ENCODE assay signal across 19 mouse cellular contexts in genomic region chr9:113158080-113158479, GRCm38 (mm10).
DNase-seq lines count a peak whose midpoint lies in the region; ATAC-seq and TF ChIP-seq lines count a peak whose summit lies in the region.
"Had no signal": no experiment of that assay in that cellular context is flagged by ENCODE, and none has a peak within 500 bp of the region (broad histone marks: within the 10 kb centered on the region; RNA-seq: fewer than 3 reads in every experiment).

No protein-coding gene starts in this region.

- no peak overlapping the region for H3K9ac ChIP-seq in midbrain, embryonic 14.5 days (replicated peaks; ENCODE audit: low read length)
- no peak overlapping the region for H3K9ac ChIP-seq in forebrain, postnatal 0 days
- no peak overlapping the region for H3K9ac ChIP-seq in limb, embryonic 14.5 days (ENCODE audit: low read depth, low read length, severe bottlenecking)
- H3K9ac ChIP-seq: embryonic facial prominence, embryonic 12.5 days had no signal

- H3K4me3 ChIP-seq in heart, embryonic 10.5 days = no peak overlapping the region
- H3K4me3 ChIP-seq in midbrain, embryonic 14.5 days (replicated peaks; ENCODE audit: low read depth, low read length) = no peak overlapping the region
- H3K4me3 ChIP-seq in midbrain, embryonic 10.5 days = no peak overlapping the region
- no peak overlapping the region for H3K4me3 ChIP-seq in forebrain, postnatal 0 days (ENCODE audit: low read depth, low read length)
- H3K4me3 ChIP-seq in limb, embryonic 14.5 days (replicated peaks; ENCODE audit: low read length) = no peak overlapping the region
- H3K4me3 ChIP-seq: embryonic facial prominence, embryonic 12.5 days; erythroblast, embryonic 14.5 days; megakaryocyte, embryonic 14.5 days had no signal

- intact Hi-C loops in heart, postnatal 14 days (cut with DNase I) = no loop called here

- WGBS in heart, embryonic 10.5 days = 81% methylated on average over 6 of the region's 6 CpGs
- WGBS in midbrain, embryonic 14.5 days = 89% methylated on average over 6 of the region's 6 CpGs
- 77% methylated on average over 6 of the region's 6 CpGs for WGBS in midbrain, embryonic 10.5 days
- 65% methylated on average over 6 of the region's 6 CpGs for WGBS in forebrain, postnatal 0 days
- WGBS in limb, embryonic 14.5 days = 38% methylated on average over 6 of the region's 6 CpGs

- no peaks in the 10 kb centered on the region for H3K27me3 ChIP-seq in heart, embryonic 10.5 days (ENCODE audit: insufficient read depth, poor library complexity, severe bottlenecking)
- no peaks in the 10 kb centered on the region for H3K27me3 ChIP-seq in midbrain, embryonic 14.5 days (ENCODE audit: control insufficient read depth, insufficient read depth, low read length)
- no peaks in the 10 kb centered on the region for H3K27me3 ChIP-seq in midbrain, embryonic 10.5 days (ENCODE audit: low read depth, poor library complexity, severe bottlenecking)
- H3K27me3 ChIP-seq in forebrain, postnatal 0 days (ENCODE audit: insufficient read depth, low read length) = no peaks in the 10 kb centered on the region
- H3K27me3 ChIP-seq in limb, embryonic 14.5 days (ENCODE audit: control insufficient read depth, insufficient read depth, low read length) = no peaks in the 10 kb centered on the region
- H3K27me3 ChIP-seq: embryonic facial prominence, embryonic 12.5 days; megakaryocyte, embryonic 14.5 days had no signal

- H3K36me3 ChIP-seq in heart, embryonic 10.5 days = no peaks in the 10 kb centered on the region
- H3K36me3 ChIP-seq in midbrain, embryonic 14.5 days (ENCODE audit: control insufficient read depth, insufficient read depth, low read length) = no peaks in the 10 kb centered on the region
- no peaks in the 10 kb centered on the region for H3K36me3 ChIP-seq in midbrain, embryonic 10.5 days
- H3K36me3 ChIP-seq in forebrain, postnatal 0 days (ENCODE audit: insufficient read depth) = no peaks in the 10 kb centered on the region
- no peaks in the 10 kb centered on the region for H3K36me3 ChIP-seq in limb, embryonic 14.5 days (ENCODE audit: control insufficient read depth, insufficient read depth, low read length)
- H3K36me3 ChIP-seq: embryonic facial prominence, embryonic 12.5 days had no signal

- H3K9me3 ChIP-seq in heart, embryonic 10.5 days = no peaks in the 10 kb centered on the region
- H3K9me3 ChIP-seq in midbrain, embryonic 14.5 days (ENCODE audit: control insufficient read depth, low read length) = no peaks in the 10 kb centered on the region
- H3K9me3 ChIP-seq in midbrain, embryonic 10.5 days (replicated peaks) = no peaks in the 10 kb centered on the region
- H3K9me3 ChIP-seq in forebrain, postnatal 0 days (ENCODE audit: low read length) = no peaks in the 10 kb centered on the region
- H3K9me3 ChIP-seq in limb, embryonic 14.5 days (ENCODE audit: control insufficient read depth, low read length) = no peaks in the 10 kb centered on the region
- H3K9me3 ChIP-seq: embryonic facial prominence, embryonic 12.5 days had no signal

- ATAC-seq in midbrain, embryonic 14.5 days (ENCODE audit: low FRiP score, low TSS enrichment) = no peak
- no peak for ATAC-seq in forebrain, postnatal 0 days
- no peak for ATAC-seq in limb, embryonic 14.5 days (ENCODE audit: low FRiP score, low read depth)
- ATAC-seq: hindbrain, postnatal 0 days; intestine, postnatal 0 days had no signal

- TF ChIP-seq POLR2A in limb, embryonic 14.5 days (IDR thresholded peaks at IDR 0.05; ENCODE audit: borderline replicate concordance, extremely low read depth, insufficient read depth, insufficient read length) = no peak

- no peaks in the 10 kb centered on the region for H3K4me1 ChIP-seq in heart, embryonic 10.5 days
- no peaks in the 10 kb centered on the region for H3K4me1 ChIP-seq in midbrain, embryonic 14.5 days (ENCODE audit: control insufficient read depth, insufficient read depth, low read length)
- no peaks in the 10 kb centered on the region for H3K4me1 ChIP-seq in midbrain, embryonic 10.5 days
- H3K4me1 ChIP-seq in forebrain, postnatal 0 days (ENCODE audit: insufficient read depth) = peaks cover 2% of the 10 kb centered on the region; the same call in 1 of the 2 replicates
- H3K4me1 ChIP-seq in limb, embryonic 14.5 days (ENCODE audit: control insufficient read depth, insufficient read depth, low read length) = no peaks in the 10 kb centered on the region
- H3K4me1 ChIP-seq: megakaryocyte, embryonic 14.5 days had no signal

- H3K4me2 ChIP-seq in midbrain, embryonic 14.5 days (ENCODE audit: low read length) = no peak overlapping the region
- H3K4me2 ChIP-seq in forebrain, postnatal 0 days (ENCODE audit: low read depth) = no peak overlapping the region
- H3K4me2 ChIP-seq in limb, embryonic 14.5 days (replicated peaks; ENCODE audit: low read depth, low read length, severe bottlenecking) = 0 out of 2 replicates have a peak overlapping the region, but pooled peaks have one; percentile 31
- H3K4me2 ChIP-seq: embryonic facial prominence, embryonic 12.5 days; liver, embryonic 11.5 days had no signal

- DNase-seq in heart, embryonic 10.5 days (ENCODE audit: low spot score) = peak; percentile 66
- no peak for DNase-seq in heart, postnatal 14 days
- no peak for DNase-seq in midbrain, embryonic 14.5 days
- DNase-seq in midbrain, embryonic 10.5 days (ENCODE audit: low spot score) = no peak
- no peak for DNase-seq in forebrain, postnatal 0 days
- DNase-seq in limb, embryonic 14.5 days (ENCODE audit: low spot score) = no peak
- no peak for DNase-seq in kidney, postnatal 4 days
- DNase-seq: cerebellum, adult 9-10 months; gastrocnemius, postnatal 25 days; kidney, postnatal 14 days; lung, adult 2 months; spleen, adult 18-20 months; thymus, postnatal 36 days had no signal

- TF ChIP-seq CTCF in forebrain, postnatal 0 days (IDR thresholded peaks at IDR 0.05; ENCODE audit: low read depth) = no peak

- no peak overlapping the region for H3K27ac ChIP-seq in heart, embryonic 10.5 days
- H3K27ac ChIP-seq in midbrain, embryonic 14.5 days (replicated peaks; ENCODE audit: low read depth, low read length) = 0 out of 2 replicates have a peak overlapping the region, but pooled peaks have one; percentile 13
- H3K27ac ChIP-seq in midbrain, embryonic 10.5 days (replicated peaks) = no peak overlapping the region
- peak overlapping the region; percentile 76 for H3K27ac ChIP-seq in forebrain, postnatal 0 days (ENCODE audit: low read depth, low read length)
- H3K27ac ChIP-seq in limb, embryonic 14.5 days (replicated peaks; ENCODE audit: low read depth, low read length) = no peak overlapping the region
- H3K27ac ChIP-seq: embryonic facial prominence, embryonic 12.5 days; hindbrain, postnatal 0 days had no signal

Comparison
In these comparisons a context has a peak if more than half of its experiments do, and no peak if none do; other contexts are left out.
1. H3K27ac ChIP-seq: peak in midbrain, embryonic 14.5 days (single experiment) and forebrain, postnatal 0 days (single experiment); none in heart, embryonic 10.5 days (single experiment), midbrain, embryonic 10.5 days (single experiment) and limb, embryonic 14.5 days (single experiment).